Mouse (Mus musculus) myocyte (in vitro differentiated cells): ENCODE results near the gene Tcf12.

Source experiments
- CEBPB ChIP-seq: IDR thresholded peaks from 2 replicates; pipeline ENCODE4 v1.6.1; 2011; ENCODE audit warnings: mild to moderate bottlenecking, moderate library complexity; ENCODE audit not compliant: poor library complexity, insufficient read depth, severe bottlenecking
- E2F4 ChIP-seq: IDR thresholded peaks from one replicate; pipeline ENCODE4 v1.6.1; 2011; ENCODE audit warnings: mild to moderate bottlenecking, control low read depth, moderate library complexity; ENCODE audit not compliant: insufficient read depth
- MAX ChIP-seq: IDR thresholded peaks from one replicate; pipeline ENCODE4 v1.6.1; 2011; ENCODE audit warnings: low read depth, mild to moderate bottlenecking, control low read depth
- MYOD1 ChIP-seq, 3 experiments: IDR thresholded peaks; one replicate each; pipeline ENCODE4 v1.6.1; 2011; ENCODE audit warnings: control low read depth in 2 of 3, low read depth in 2 of 3, mild to moderate bottlenecking in 2 of 3, moderate library complexity in 1 of 3; ENCODE audit not compliant: insufficient read length in 2 of 3, control insufficient read depth in 1 of 3
- MYOG ChIP-seq, 3 experiments: IDR thresholded peaks; one replicate each; pipeline ENCODE4 v1.6.1; 2011; ENCODE audit warnings: control low read depth in 2 of 3, low read depth in 2 of 3, mild to moderate bottlenecking in 2 of 3; ENCODE audit not compliant: insufficient read length in 2 of 3, control insufficient read depth in 1 of 3, insufficient read depth in 1 of 3
- POLR2A ChIP-seq: IDR thresholded peaks from one replicate; pipeline ENCODE4 v1.6.1; 2011; ENCODE audit warnings: low read depth, mild to moderate bottlenecking, control low read depth, moderate library complexity; ENCODE audit not compliant: insufficient read length
- POLR2AphosphoS2 ChIP-seq: IDR thresholded peaks from one replicate; pipeline ENCODE4 v1.6.1; 2011; ENCODE audit warnings: low read depth, control low read depth; ENCODE audit not compliant: insufficient read length
- REST ChIP-seq: IDR thresholded peaks from one replicate; pipeline ENCODE4 v1.6.1; 2011; ENCODE audit warnings: mild to moderate bottlenecking, control low read depth, moderate library complexity; ENCODE audit not compliant: insufficient read depth, insufficient read length
- TCF12 ChIP-seq: IDR thresholded peaks from one replicate; pipeline ENCODE4 v1.6.1; 2011; ENCODE audit warnings: mild to moderate bottlenecking, control low read depth; ENCODE audit not compliant: poor library complexity, insufficient read depth, severe bottlenecking
- USF1 ChIP-seq: IDR thresholded peaks from one replicate; pipeline ENCODE4 v1.6.1; 2011; ENCODE audit warnings: low read depth, mild to moderate bottlenecking, control low read depth, moderate library complexity

DNA sequence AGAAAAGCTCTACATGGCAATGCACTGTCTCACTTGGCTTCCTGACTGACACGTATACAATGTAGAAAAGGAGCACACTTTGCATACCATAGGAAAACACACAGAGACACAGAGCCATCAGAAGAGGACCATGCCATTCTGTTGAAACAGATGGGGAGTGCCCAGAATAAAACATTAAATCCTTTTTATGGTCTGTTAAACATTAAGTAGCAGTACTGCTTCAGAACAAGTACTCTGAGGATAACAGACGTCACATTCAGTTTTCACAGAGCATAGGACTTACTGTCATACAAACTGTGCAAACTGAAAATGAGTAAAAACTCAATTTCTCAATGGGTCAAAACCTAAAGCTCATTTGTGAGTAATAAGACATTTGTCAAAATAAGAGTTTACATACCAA, 158.5 kb downstream of the Tcf12 start:
- TF ChIP-seq POLR2A (no peak), MYOG (IDR thresholded peaks at IDR 0.05; ENCODE audit: control insufficient read depth in 1 of 3, insufficient read depth in 1 of 3, insufficient read length in 2 of 3, low read depth in 2 of 3) (no peak), MYOD1 (IDR thresholded peaks at IDR 0.05; ENCODE audit: control insufficient read depth in 1 of 3, insufficient read length in 2 of 3, low read depth in 2 of 3) (no peak), CEBPB (no peak), TCF12 (no peak), MAX (no peak), REST (no peak), POLR2AphosphoS2 (no peak), E2F4 (no peak), USF1 (no peak)
